Mouse (Mus musculus) MEL (cell line): ENCODE results near the gene Flnc. TPM values are rescaled to one million over a fixed set of nuclear protein-coding genes. Genes with fewer than 3 reads are reported as not detected.

Experiments
- DNase-seq: peaks from one replicate; pipeline ENCODE4 v3.0.0; 2011; ENCODE audit warnings: low read depth, low spot score
- H3K27ac ChIP-seq: 2 replicates; pipeline ENCODE4 v1.5.1; 2012; ENCODE audit warnings: low read depth, mild to moderate bottlenecking, control low read depth, low read length, moderate library complexity; ENCODE audit not compliant: control insufficient read depth
- H3K27me3 ChIP-seq, 2 experiments: fragments of 150-350 bp in 1 of 2; sonication (generic) in 1 of 2; 2 replicates each; pipeline ENCODE4 v1.6.1; 2012; ENCODE audit warnings: low read length in 2 of 2, mild to moderate bottlenecking in 2 of 2, improper control_type of control experiment in 1 of 2, moderate library complexity in 1 of 2; ENCODE audit not compliant: insufficient read depth in 2 of 2, control insufficient read depth in 1 of 2
- H3K36me3 ChIP-seq, 2 experiments: 2 replicates each; pipeline ENCODE4 v1.6.1; 2012 to 2014; ENCODE audit warnings: low read length in 2 of 2, improper control_type of control experiment in 1 of 2, inconsistent platforms in 1 of 2, mild to moderate bottlenecking in 1 of 2; ENCODE audit not compliant: insufficient read depth in 2 of 2, control insufficient read depth in 1 of 2
- H3K4me1 ChIP-seq, 2 experiments: fragments of 150-350 bp in 1 of 2; sonication (generic) in 1 of 2; 2 replicates each; pipeline ENCODE4 v1.6.1; 2012; ENCODE audit warnings: low read length in 2 of 2, improper control_type of control experiment in 1 of 2, mild to moderate bottlenecking in 1 of 2; ENCODE audit not compliant: insufficient read depth in 2 of 2, control insufficient read depth in 1 of 2
- H3K4me3 ChIP-seq, 2 experiments: fragments of 150-350 bp in 1 of 2; sonication (generic) in 1 of 2; 2 replicates each; pipeline ENCODE4 v1.5.1; 2012; ENCODE audit warnings: low read depth in 2 of 2, low read length in 2 of 2, mild to moderate bottlenecking in 2 of 2, moderate library complexity in 2 of 2, control low read depth in 1 of 2, improper control_type of control experiment in 1 of 2; ENCODE audit not compliant: control insufficient read depth in 1 of 2, insufficient read depth in 1 of 2
- H3K79me2 ChIP-seq: 2 replicates; pipeline ENCODE4 v1.6.1; 2012; ENCODE audit warnings: mild to moderate bottlenecking, low read length, moderate library complexity; ENCODE audit not compliant: control insufficient read depth, poor library complexity, insufficient read depth
- H3K9ac ChIP-seq: 2 replicates; pipeline ENCODE4 v1.6.1; 2012; ENCODE audit warnings: low read depth, mild to moderate bottlenecking, control low read depth, low read length, moderate library complexity; ENCODE audit not compliant: control insufficient read depth, poor library complexity, severe bottlenecking
- H3K9me3 ChIP-seq: fragments of 150-350 bp; sonication (generic); replicated peaks from 2 replicates; pipeline ENCODE4 v1.6.1; 2012; ENCODE audit warnings: mild to moderate bottlenecking, low read length, improper control_type of control experiment, moderate library complexity; ENCODE audit not compliant: insufficient read depth
- BHLHE40 ChIP-seq: IDR thresholded peaks from 2 replicates; pipeline ENCODE4 v1.6.1; 2012; ENCODE audit warnings: low read depth, mild to moderate bottlenecking, inconsistent platforms, low read length, improper control_type of control experiment, borderline replicate concordance
- CHD1 ChIP-seq: IDR thresholded peaks from 2 replicates; pipeline ENCODE4 v1.6.1; 2012; ENCODE audit warnings: low read depth, mild to moderate bottlenecking, inconsistent platforms, low read length, improper control_type of control experiment
- CHD2 ChIP-seq: IDR thresholded peaks from 2 replicates; pipeline ENCODE4 v1.6.1; 2011; ENCODE audit warnings: low read length, improper control_type of control experiment
- E2F4 ChIP-seq: IDR thresholded peaks from 2 replicates; pipeline ENCODE4 v1.6.1; 2011; ENCODE audit warnings: low read depth, low read length, improper control_type of control experiment, borderline replicate concordance
- ETS1 ChIP-seq: IDR thresholded peaks from 2 replicates; pipeline ENCODE4 v1.6.1; 2012; ENCODE audit warnings: low read depth, mild to moderate bottlenecking, inconsistent platforms, low read length, improper control_type of control experiment, moderate library complexity
- GABPA ChIP-seq: IDR thresholded peaks from 2 replicates; pipeline ENCODE4 v1.6.1; 2012; ENCODE audit warnings: low read depth, mild to moderate bottlenecking, inconsistent platforms, low read length, improper control_type of control experiment, moderate library complexity
- MEF2A ChIP-seq: IDR thresholded peaks from 2 replicates; pipeline ENCODE4 v1.6.1; 2014; ENCODE audit warnings: low read depth, mild to moderate bottlenecking, inconsistent platforms, low read length, improper control_type of control experiment; ENCODE audit not compliant: poor library complexity, insufficient replicate concordance, severe bottlenecking; ENCODE audit errors: extremely low read depth
- MXI1 ChIP-seq: IDR thresholded peaks from 2 replicates; pipeline ENCODE4 v1.6.1; 2011; ENCODE audit warnings: mild to moderate bottlenecking, low read depth, low read length, improper control_type of control experiment
- MYB ChIP-seq: IDR thresholded peaks from 2 replicates; pipeline ENCODE4 v1.6.1; 2011; ENCODE audit warnings: mild to moderate bottlenecking, low read depth, low read length, improper control_type of control experiment
- NELFE ChIP-seq: IDR thresholded peaks from 2 replicates; pipeline ENCODE4 v1.6.1; 2011; ENCODE audit warnings: low read depth, low read length, improper control_type of control experiment
- RAD21 ChIP-seq: IDR thresholded peaks from 2 replicates; pipeline ENCODE4 v1.6.1; 2011; ENCODE audit warnings: mild to moderate bottlenecking, low read depth, low read length, improper control_type of control experiment
- SMC3 ChIP-seq: IDR thresholded peaks from 2 replicates; pipeline ENCODE4 v1.6.1; 2011; ENCODE audit warnings: low read depth, low read length, improper control_type of control experiment
- TAL1 ChIP-seq: IDR thresholded peaks from 2 replicates; pipeline ENCODE4 v1.6.1; 2012; ENCODE audit warnings: mild to moderate bottlenecking, inconsistent platforms, low read length, moderate library complexity, mixed read lengths
- TBP ChIP-seq: IDR thresholded peaks from 2 replicates; pipeline ENCODE4 v1.8.0; 2011; ENCODE audit warnings: low read depth, low read length, improper control_type of control experiment
- TCF12 ChIP-seq: IDR thresholded peaks from 2 replicates; pipeline ENCODE4 v1.6.1; 2014; ENCODE audit warnings: low read depth, mild to moderate bottlenecking, inconsistent platforms, low read length, improper control_type of control experiment, moderate library complexity
- USF1 ChIP-seq: IDR thresholded peaks from 2 replicates; pipeline ENCODE4 v1.6.1; 2014; ENCODE audit warnings: low read depth, mild to moderate bottlenecking, inconsistent platforms, low read length, improper control_type of control experiment, moderate library complexity
- ZKSCAN1 ChIP-seq: IDR thresholded peaks from 2 replicates; pipeline ENCODE4 v1.6.1; 2012; ENCODE audit warnings: low read depth, mild to moderate bottlenecking, inconsistent platforms, low read length, improper control_type of control experiment, moderate library complexity
- ZMIZ1 ChIP-seq: IDR thresholded peaks from 2 replicates; pipeline ENCODE4 v1.6.1; 2012; ENCODE audit warnings: low read depth, mild to moderate bottlenecking, inconsistent platforms, low read length, improper control_type of control experiment, moderate library complexity
- polyA plus RNA-seq, 2 experiments: library from polyadenylated mRNA; stranded (reverse) in 1 of 2; unstranded in 1 of 2; fragments of >175 nt in 1 of 2; fragments of >200 nt in 1 of 2; gene quantifications; 2 replicates each; pipeline versions ENCODE4 v1.2.1 to v1.2.4; 2012; ENCODE audit warnings: low replicate concordance in 2 of 2, low read depth in 1 of 2; ENCODE audit not compliant: insufficient read length in 2 of 2, insufficient read depth in 1 of 2, missing spikeins in 1 of 2
- total RNA-seq: library from RNA; depleted of rRNA; stranded (reverse); fragments of 300-350 nt; gene quantifications from 2 replicates; pipeline ENCODE4 v1.2.3, GENCODE M21; 2012

The Flnc gene
- total and polyA plus RNA-seq, 3 experiments: 0.27 to 0.31 TPM; not detected in 1

GRCm38 (mm10) chr6:29394286-29394685 lies 38.8 kb upstream of the Flnc start:
- DNase-seq: no peak

GRCm38 (mm10) chr6:29395910-29396713 lies 36.9 kb upstream of the Flnc start, which contains the start of gene Ccdc136:
Ccdc136 (plus strand) TSS chr6:29396309.
- Histone ChIP-seq H3K27ac (no peak within 1 kb of the TSS), H3K9ac (peak within 1 kb of the TSS; percentile 28; the same call in 1 of the 2 replicates), H3K79me2 (no peaks in the 10 kb centered on the region), H3K9me3 (no peaks in the 10 kb centered on the region), H3K4me3 (peak within 1 kb of the TSS; percentile 50 to 52; a peak in 3 of 4 replicates), H3K4me1 (no peaks in the 10 kb centered on the region), H3K27me3 (peaks cover 22% of the 10 kb centered on the region in 2 experiments), H3K36me3 (no peaks in the 10 kb centered on the region)
- DNase-seq: no peak
- TF ChIP-seq ZMIZ1: no peak
- peak; percentile 63 for TF ChIP-seq USF1

More at GRCm38 (mm10) chr6:29394286-29394685, 38.8 kb upstream of the Flnc start:
- Histone ChIP-seq H3K27me3 (peaks cover 20% of the 10 kb centered on the region in 2 experiments), H3K4me1 (no peaks in the 10 kb centered on the region), H3K9me3 (no peaks in the 10 kb centered on the region), H3K79me2 (no peaks in the 10 kb centered on the region), H3K4me3 (no peak overlapping the region), H3K36me3 (no peaks in the 10 kb centered on the region), H3K9ac (no peak overlapping the region), H3K27ac (no peak overlapping the region)
- no peak for TF ChIP-seq BHLHE40
- no peak for TF ChIP-seq NELFE
- no peak for TF ChIP-seq E2F4
- no peak for TF ChIP-seq MEF2A
- no peak for TF ChIP-seq ZKSCAN1
- no peak for TF ChIP-seq GABPA
- TF ChIP-seq TCF12: no peak
- no peak for TF ChIP-seq SMC3
- no peak for TF ChIP-seq ZMIZ1

GRCm38 (mm10) chr6:29396714-29397540 lies 36.1 kb upstream of the Flnc start:
- DNase-seq: no peak
- Histone ChIP-seq H3K79me2 (no peaks in the 10 kb centered on the region), H3K36me3 (no peaks in the 10 kb centered on the region), H3K4me3 (peak overlapping the region in 1 of 2 experiments; percentile 4; a peak in 1 of 4 replicates), H3K27ac (no peak overlapping the region), H3K9ac (peak overlapping the region; percentile 28; the same call in 1 of the 2 replicates), H3K9me3 (no peaks in the 10 kb centered on the region), H3K4me1 (no peaks in the 10 kb centered on the region), H3K27me3 (peaks cover 22 to 23% of the 10 kb centered on the region in 2 experiments)
- no peak for TF ChIP-seq ZKSCAN1
- no peak for TF ChIP-seq TBP
- no peak for TF ChIP-seq USF1
- no peak for TF ChIP-seq MXI1
- no peak for TF ChIP-seq MYB
- no peak for TF ChIP-seq CHD1
- TF ChIP-seq E2F4: no peak
- TF ChIP-seq GABPA: no peak
- no peak for TF ChIP-seq ETS1
- TF ChIP-seq TAL1: no peak
- no peak for TF ChIP-seq CHD2
- no peak for TF ChIP-seq RAD21
